Mouse (Mus musculus) liver, embryonic 14.5 days (tissue): ENCODE data around the gene Ascl2.

ENCODE experiments used
- CTCF ChIP-seq: IDR thresholded peaks from 2 replicates; pipeline ENCODE4 v1.5.1; 2016; ENCODE audit warnings: antibody characterized with exemption, low read depth, control low read depth
- EP300 ChIP-seq: IDR thresholded peaks from 2 replicates; pipeline ENCODE4 v1.6.1; 2016; ENCODE audit warnings: antibody characterized with exemption, low read depth

GRCm38 (mm10) chr7:143007599-143008369 lies 38.7 kb upstream of the Ascl2 start:
- peak; percentile 13; the same call in 1 of the 2 replicates for TF ChIP-seq EP300
- peak; percentile 98 for TF ChIP-seq CTCF
